Mouse (Mus musculus) brain, embryonic 14.5 days (tissue): ENCODE measurements around the gene Arhgef6.

Experiments used
- CTCF ChIP-seq: fragments of 200-500 bp; IDR thresholded peaks from 2 replicates; pipeline ENCODE4 v1.5.1; 2012; ENCODE audit warnings: inconsistent platforms, mild to moderate bottlenecking, moderate library complexity, borderline replicate concordance; ENCODE audit not compliant: insufficient read depth, insufficient read length; ENCODE audit errors: extremely low read depth
- POLR2A ChIP-seq: fragments of 200-500 bp; IDR thresholded peaks from 2 replicates; pipeline ENCODE4 v1.6.1; 2012; ENCODE audit warnings: mild to moderate bottlenecking, inconsistent platforms, borderline replicate concordance; ENCODE audit not compliant: poor library complexity, insufficient read depth, insufficient read length, severe bottlenecking; ENCODE audit errors: extremely low read depth

DNA sequence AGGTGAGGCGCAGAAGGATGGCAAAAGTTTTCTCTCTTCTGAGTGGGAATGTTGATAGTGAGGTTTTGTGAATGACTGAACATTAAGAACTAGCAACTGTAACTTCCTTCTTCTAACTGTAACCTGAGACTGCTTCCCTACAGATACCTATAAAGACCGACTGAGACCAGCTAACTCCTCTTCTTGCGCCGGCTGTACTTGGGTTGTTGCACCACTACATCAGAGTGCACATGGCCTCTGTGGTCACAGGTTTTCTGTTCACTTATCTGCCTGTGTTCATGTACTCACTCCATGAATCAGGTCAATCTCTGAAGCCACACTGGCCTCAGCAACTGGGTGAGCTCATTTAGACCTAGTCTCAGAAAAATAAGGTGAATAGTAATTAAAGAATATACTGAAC lies 75.0 kb downstream of the Arhgef6 start:
- TF ChIP-seq CTCF: no peak
- no peak for TF ChIP-seq POLR2A
